Mouse (Mus musculus): ENCODE measurements around the gene Gm20388.

- TF ChIP-seq CTCF (IDR thresholded peaks at IDR 0.05; ENCODE audit: low read depth), result no peak
- no peak for TF ChIP-seq EP300 (IDR thresholded peaks at IDR 0.05; ENCODE audit: low read depth)
These were observed 89.8 kb downstream of the Gm20388 start for GRCm38 (mm10) chr8:120000461-120000860.
